22 mouse cellular contexts compared by ENCODE assay signal in genomic region chr7:39680411-39680810, GRCm38 (mm10).
A peak's percentile ranks its signal among the peaks of the same experiment; 100 is the strongest.
DNase-seq lines count a peak whose midpoint lies in the region; TF ChIP-seq lines count a peak whose summit lies in the region.
"Had no signal": no experiment of that assay in that cellular context is flagged by ENCODE, and none has a peak within 500 bp of the region (broad histone marks: within the 10 kb centered on the region; RNA-seq: fewer than 3 reads in every experiment).

No protein-coding gene starts in this region.

- peak overlapping the region; percentile 55; the same call in 1 of the 2 replicates for H3K27ac ChIP-seq in heart, adult 2 months
- H3K27ac ChIP-seq: embryonic facial prominence, embryonic 12.5 days; embryonic facial prominence, embryonic 15.5 days; gastrocnemius, adult 2 months; heart, embryonic 13.5 days; hindbrain, embryonic 10.5 days; hindbrain, embryonic 13.5 days; intestine, embryonic 15.5 days had no signal

- H3K79me2 ChIP-seq in heart, adult 2 months (replicated peaks; ENCODE audit: control insufficient read depth, insufficient read depth, low read length): no peaks in the 10 kb centered on the region

- no peak overlapping the region for H3K9ac ChIP-seq in heart, adult 2 months (ENCODE audit: low read depth, low read length)
- H3K9ac ChIP-seq: embryonic facial prominence, embryonic 12.5 days; embryonic facial prominence, embryonic 15.5 days; forebrain, postnatal 0 days; heart, embryonic 13.5 days; hindbrain, embryonic 13.5 days; intestine, embryonic 15.5 days had no signal

- intact Hi-C loops in heart, adult 2 months (cut with DNase I): no loop called here
- intact Hi-C loops in heart, postnatal 14 days (cut with DNase I): no loop called here
- intact Hi-C loops in heart, postnatal 10 days (cut with DNase I): no loop called here
- intact Hi-C loops in heart, postnatal 25 days (cut with DNase I): no loop called here
- intact Hi-C loops in heart, postnatal 36 days (cut with DNase I): no loop called here

- no peak for TF ChIP-seq POLR2A in heart, adult 2 months (IDR thresholded peaks at IDR 0.05; ENCODE audit: insufficient read depth, low read depth, low read length)

- H3K36me3 ChIP-seq in heart, adult 2 months (ENCODE audit: control insufficient read depth, insufficient read depth, low read length): no peaks in the 10 kb centered on the region
- H3K36me3 ChIP-seq: embryonic facial prominence, embryonic 12.5 days; embryonic facial prominence, embryonic 15.5 days; heart, embryonic 13.5 days; hindbrain, embryonic 10.5 days; hindbrain, embryonic 13.5 days; intestine, embryonic 15.5 days had no signal

- 28% methylated on average over 2 of the region's 2 CpGs for WGBS in heart, adult 2 months

- no peak for TF ChIP-seq EP300 in heart, adult 2 months (IDR thresholded peaks at IDR 0.05; ENCODE audit: insufficient read depth, low read depth, low read length)

- H3K4me3 ChIP-seq in heart, adult 2 months: no peak overlapping the region
- H3K4me3 ChIP-seq: embryonic facial prominence, embryonic 12.5 days; embryonic facial prominence, embryonic 15.5 days; gastrocnemius, adult 2 months; heart, embryonic 13.5 days; hindbrain, embryonic 10.5 days; hindbrain, embryonic 13.5 days; intestine, embryonic 15.5 days had no signal

- TF ChIP-seq CTCF in heart, adult 2 months (IDR thresholded peaks at IDR 0.05): no peak

- no peaks in the 10 kb centered on the region for H3K27me3 ChIP-seq in heart, adult 2 months (ENCODE audit: control insufficient read depth, insufficient read depth, low read length)
- H3K27me3 ChIP-seq: embryonic facial prominence, embryonic 12.5 days; embryonic facial prominence, embryonic 15.5 days; heart, embryonic 13.5 days; hindbrain, embryonic 13.5 days; intestine, embryonic 15.5 days had no signal

- DNase-seq in heart, adult 2 months: peak; percentile 32 to 40
- DNase-seq in heart, postnatal 14 days: no peak
- peak; percentile 16 to 36 for DNase-seq in heart, postnatal 10 days
- DNase-seq in heart, postnatal 25 days (ENCODE audit: low spot score): no peak
- peak; percentile 15 to 22 for DNase-seq in heart, postnatal 36 days
- DNase-seq in ovary, postnatal 10 days (ENCODE audit: low spot score): no peak
- DNase-seq: adrenal gland, adult 2 months; adrenal gland, postnatal 14 days; cerebellum, adult 11 months; cerebellum, adult 2 months; cerebellum, adult 9-11 months; cerebellum, postnatal 25 days; forebrain, postnatal 0 days; gastrocnemius, adult 2 months; gastrocnemius, postnatal 14 days; kidney, adult 11 months had no signal

- H3K4me1 ChIP-seq in heart, adult 2 months (ENCODE audit: control insufficient read depth, insufficient read depth, low read length): no peaks in the 10 kb centered on the region
- H3K4me1 ChIP-seq: embryonic facial prominence, embryonic 12.5 days; embryonic facial prominence, embryonic 15.5 days; heart, embryonic 13.5 days; hindbrain, embryonic 10.5 days; hindbrain, embryonic 13.5 days; intestine, embryonic 15.5 days had no signal

Comparison
In these comparisons a context has a peak if more than half of its experiments do, and no peak if none do; other contexts are left out.
1. DNase-seq: peak in heart, adult 2 months (2 of 2), heart, postnatal 10 days (2 of 2) and heart, postnatal 36 days (2 of 2); none in heart, postnatal 14 days (0 of 2), heart, postnatal 25 days (single experiment) and ovary, postnatal 10 days (single experiment).